Mouse (Mus musculus): ENCODE results near the gene Ror1. TPM values are rescaled to one million over a fixed set of nuclear protein-coding genes. Genes with fewer than 3 reads are reported as not detected.

Gene Ror1
- polyA plus RNA-seq, 1 experiment: 0.12 TPM

DNA sequence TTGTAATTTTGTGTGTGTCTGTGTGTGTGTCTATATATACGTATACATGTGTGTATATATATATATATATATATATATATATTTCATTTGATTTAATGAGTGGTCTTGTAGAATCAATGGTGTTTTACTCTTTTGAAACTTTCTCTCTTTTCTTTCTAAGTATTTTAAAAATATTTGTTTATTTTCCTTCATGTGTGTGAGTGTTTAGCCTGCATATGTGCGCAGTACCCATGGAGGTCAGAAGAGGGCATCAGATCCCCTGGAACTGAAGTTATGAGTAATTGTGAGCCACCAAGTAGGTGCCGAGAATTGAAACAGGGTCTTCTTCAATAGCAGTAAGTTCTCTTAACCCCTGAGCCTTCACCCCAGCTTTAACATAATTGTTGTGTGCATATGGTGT is 20.8 kb downstream of the Ror1 start:
- no peaks in the 10 kb centered on the region for H3K4me1 ChIP-seq (ENCODE audit: control insufficient read depth, insufficient read depth, low read length)
- H3K4me3 ChIP-seq (ENCODE audit: control insufficient read depth, low read depth, low read length): no peak overlapping the region
- TF ChIP-seq CTCF (IDR thresholded peaks at IDR 0.05; ENCODE audit: control insufficient read depth, insufficient read depth, insufficient replicate concordance, low read depth, low read length) (no peak), POLR2A (IDR thresholded peaks at IDR 0.05; ENCODE audit: control insufficient read depth, low read depth, low read length) (no peak)
- H3K27ac ChIP-seq (ENCODE audit: control insufficient read depth, insufficient read depth, low read depth, low read length): no peak overlapping the region
- no peaks in the 10 kb centered on the region for H3K27me3 ChIP-seq (ENCODE audit: control insufficient read depth, insufficient read depth, low read length)
- no peaks in the 10 kb centered on the region for H3K36me3 ChIP-seq (ENCODE audit: control insufficient read depth, insufficient read depth, low read length)

DNA sequence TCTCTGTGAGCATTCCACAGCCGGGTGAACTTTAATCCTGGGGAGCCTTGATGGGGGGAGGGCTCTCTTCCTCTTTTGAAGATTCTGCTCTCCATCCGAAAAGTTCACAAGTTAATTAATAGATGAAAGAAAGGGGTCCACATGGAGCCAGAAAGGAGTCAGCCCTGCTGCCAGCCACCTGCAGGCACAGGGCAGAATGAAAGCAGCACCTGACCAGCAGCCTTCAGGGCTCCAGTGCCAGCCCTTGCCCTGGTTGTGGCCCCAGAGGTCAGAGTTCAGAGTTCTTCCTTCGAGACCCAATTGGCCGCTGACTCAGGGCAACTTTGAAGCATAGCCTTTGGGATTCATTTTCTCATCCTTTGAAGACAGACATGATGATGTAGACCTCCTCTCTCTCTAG is 23.1 kb downstream of the Ror1 start:
- Histone ChIP-seq H3K4me3 (ENCODE audit: control insufficient read depth, low read depth, low read length) (no peak overlapping the region), H3K4me1 (ENCODE audit: control insufficient read depth, insufficient read depth, low read length) (no peaks in the 10 kb centered on the region), H3K27ac (ENCODE audit: control insufficient read depth, insufficient read depth, low read depth, low read length) (no peak overlapping the region), H3K27me3 (ENCODE audit: control insufficient read depth, insufficient read depth, low read length) (no peaks in the 10 kb centered on the region), H3K36me3 (ENCODE audit: control insufficient read depth, insufficient read depth, low read length) (no peaks in the 10 kb centered on the region)
- TF ChIP-seq POLR2A (IDR thresholded peaks at IDR 0.05; ENCODE audit: control insufficient read depth, low read depth, low read length) (no peak), CTCF (IDR thresholded peaks at IDR 0.05; ENCODE audit: control insufficient read depth, insufficient read depth, insufficient replicate concordance, low read depth, low read length) (no peak)

DNA sequence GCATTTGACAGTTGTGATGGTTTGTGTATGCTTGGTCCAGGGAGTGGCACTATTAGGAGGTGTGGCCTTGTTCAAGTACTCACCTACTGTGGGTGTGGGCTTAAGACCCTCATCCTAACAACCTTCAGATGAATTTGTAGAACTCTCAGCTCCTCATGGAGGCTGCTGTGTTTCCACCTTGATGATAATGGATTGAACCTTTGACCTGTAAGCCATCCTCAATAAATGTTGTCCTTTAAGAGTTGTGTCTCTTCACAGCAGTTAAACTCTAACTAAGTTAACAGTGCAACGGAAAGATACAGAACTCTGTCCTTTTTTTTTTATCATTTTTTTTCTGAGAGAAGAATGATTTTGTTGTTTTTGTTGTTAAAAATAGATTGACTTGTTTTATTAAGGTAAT is 23.8 kb downstream of the Ror1 start:
- no peaks in the 10 kb centered on the region for H3K4me1 ChIP-seq (ENCODE audit: control insufficient read depth, insufficient read depth, low read length)

DNA sequence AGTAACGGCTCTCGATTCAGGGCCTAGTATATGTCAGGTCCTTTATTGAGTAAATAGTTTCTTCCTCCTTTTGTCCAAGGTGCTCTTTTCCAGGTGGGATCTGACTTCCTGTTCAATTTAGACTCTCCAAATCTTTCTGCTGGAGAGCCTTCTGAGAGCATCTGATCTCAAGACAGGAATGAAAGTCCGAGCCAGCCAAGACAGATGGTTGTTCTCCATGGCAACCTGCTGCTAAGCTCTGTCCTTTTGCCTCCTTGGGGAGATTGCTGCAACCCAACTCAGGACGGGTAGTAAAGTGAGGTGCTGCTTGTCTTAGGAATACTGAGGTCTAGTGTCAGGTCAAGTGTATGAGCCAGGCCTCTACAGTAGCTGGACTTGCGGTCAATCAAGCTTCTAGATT is 25.0 kb downstream of the Ror1 start:
- Histone ChIP-seq H3K27me3 (ENCODE audit: control insufficient read depth, insufficient read depth, low read length) (no peaks in the 10 kb centered on the region), H3K4me3 (ENCODE audit: control insufficient read depth, low read depth, low read length) (no peak overlapping the region), H3K36me3 (ENCODE audit: control insufficient read depth, insufficient read depth, low read length) (no peaks in the 10 kb centered on the region), H3K27ac (ENCODE audit: control insufficient read depth, insufficient read depth, low read depth, low read length) (no peak overlapping the region), H3K4me1 (ENCODE audit: control insufficient read depth, insufficient read depth, low read length) (no peaks in the 10 kb centered on the region)
- no peak for TF ChIP-seq CTCF (IDR thresholded peaks at IDR 0.05; ENCODE audit: control insufficient read depth, insufficient read depth, insufficient replicate concordance, low read depth, low read length)
- no peak for TF ChIP-seq POLR2A (IDR thresholded peaks at IDR 0.05; ENCODE audit: control insufficient read depth, low read depth, low read length)

More for the DNA sequence above, 23.8 kb downstream of the Ror1 start:
- TF ChIP-seq CTCF (IDR thresholded peaks at IDR 0.05; ENCODE audit: control insufficient read depth, insufficient read depth, insufficient replicate concordance, low read depth, low read length) (no peak), POLR2A (IDR thresholded peaks at IDR 0.05; ENCODE audit: control insufficient read depth, low read depth, low read length) (no peak)
- H3K36me3 ChIP-seq (ENCODE audit: control insufficient read depth, insufficient read depth, low read length): no peaks in the 10 kb centered on the region
- H3K27me3 ChIP-seq (ENCODE audit: control insufficient read depth, insufficient read depth, low read length): no peaks in the 10 kb centered on the region
- no peak overlapping the region for H3K27ac ChIP-seq (ENCODE audit: control insufficient read depth, insufficient read depth, low read depth, low read length)
- no peak overlapping the region for H3K4me3 ChIP-seq (ENCODE audit: control insufficient read depth, low read depth, low read length)

DNA sequence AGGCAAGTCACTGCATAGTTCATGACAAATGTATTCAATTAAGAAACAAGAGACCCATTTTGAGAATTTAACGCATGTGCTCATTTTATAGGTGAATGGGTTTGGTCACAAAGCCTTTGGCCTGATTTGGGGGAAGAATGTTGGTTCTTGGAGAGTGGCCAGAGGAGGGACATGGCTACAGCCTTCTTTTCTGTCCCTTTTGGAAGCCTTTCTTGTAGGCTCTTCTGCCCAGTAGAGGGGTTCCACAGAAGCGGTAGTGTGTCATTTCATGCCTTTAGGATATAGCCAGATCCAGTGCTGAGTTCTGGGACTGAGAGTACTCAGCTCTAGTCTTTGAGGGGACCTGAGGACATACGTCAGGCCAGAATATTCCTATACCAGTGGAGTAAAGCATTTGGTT is 26.8 kb downstream of the Ror1 start:
- Histone ChIP-seq H3K4me1 (ENCODE audit: control insufficient read depth, insufficient read depth, low read length) (no peaks in the 10 kb centered on the region), H3K27me3 (ENCODE audit: control insufficient read depth, insufficient read depth, low read length) (no peaks in the 10 kb centered on the region), H3K36me3 (ENCODE audit: control insufficient read depth, insufficient read depth, low read length) (no peaks in the 10 kb centered on the region), H3K4me3 (ENCODE audit: control insufficient read depth, low read depth, low read length) (no peak overlapping the region), H3K27ac (ENCODE audit: control insufficient read depth, insufficient read depth, low read depth, low read length) (no peak overlapping the region)
- TF ChIP-seq POLR2A (IDR thresholded peaks at IDR 0.05; ENCODE audit: control insufficient read depth, low read depth, low read length): no peak
- TF ChIP-seq CTCF (IDR thresholded peaks at IDR 0.05; ENCODE audit: control insufficient read depth, insufficient read depth, insufficient replicate concordance, low read depth, low read length): no peak

DNA sequence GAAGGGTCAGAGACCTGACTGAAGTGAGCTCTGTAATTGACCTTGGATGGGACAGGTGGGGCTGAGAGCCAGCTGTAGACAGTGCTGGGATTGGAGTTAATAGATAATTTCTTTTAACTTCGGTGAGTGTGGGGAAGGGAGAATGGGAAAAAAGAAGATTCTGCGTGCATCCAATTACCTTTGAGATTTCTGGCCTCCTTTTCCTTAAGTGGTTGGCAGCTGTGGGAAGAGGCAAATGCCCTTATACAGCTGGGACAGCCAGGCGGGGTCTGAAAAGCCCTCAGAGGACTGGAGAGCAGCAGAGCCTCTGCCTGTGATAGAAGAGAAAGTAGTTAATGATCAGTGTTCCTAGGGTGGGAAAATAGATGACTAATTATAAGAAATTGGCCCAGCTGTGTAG is 27.9 kb downstream of the Ror1 start:
- Histone ChIP-seq H3K27me3 (ENCODE audit: control insufficient read depth, insufficient read depth, low read length) (no peaks in the 10 kb centered on the region), H3K4me1 (ENCODE audit: control insufficient read depth, insufficient read depth, low read length) (no peaks in the 10 kb centered on the region), H3K27ac (ENCODE audit: control insufficient read depth, insufficient read depth, low read depth, low read length) (no peak overlapping the region), H3K36me3 (ENCODE audit: control insufficient read depth, insufficient read depth, low read length) (no peaks in the 10 kb centered on the region), H3K4me3 (ENCODE audit: control insufficient read depth, low read depth, low read length) (no peak overlapping the region)
- no peak for TF ChIP-seq CTCF (IDR thresholded peaks at IDR 0.05; ENCODE audit: control insufficient read depth, insufficient read depth, insufficient replicate concordance, low read depth, low read length)
- TF ChIP-seq POLR2A (IDR thresholded peaks at IDR 0.05; ENCODE audit: control insufficient read depth, low read depth, low read length): no peak

DNA sequence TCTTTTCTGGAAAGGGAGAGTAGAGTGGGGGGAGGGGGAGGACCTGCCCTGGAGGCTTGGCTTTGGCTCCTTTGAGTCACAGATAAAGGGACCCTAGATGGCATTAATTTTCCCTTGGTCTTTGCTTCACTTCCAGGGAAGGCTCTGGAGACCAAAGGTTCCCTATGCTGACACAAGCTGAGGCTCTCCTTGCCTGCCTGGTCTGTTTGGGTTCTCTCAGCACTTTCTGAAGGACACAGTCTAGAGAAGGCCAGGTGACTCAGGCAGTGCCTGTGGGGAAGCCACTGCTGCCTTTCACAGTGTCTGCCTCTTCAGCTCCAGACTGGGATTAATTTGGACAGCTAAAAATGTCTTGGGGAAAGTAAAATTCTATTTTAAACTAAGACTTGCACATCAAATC is 28.5 kb downstream of the Ror1 start:
- no peaks in the 10 kb centered on the region for H3K36me3 ChIP-seq (ENCODE audit: control insufficient read depth, insufficient read depth, low read length)
- H3K27me3 ChIP-seq (ENCODE audit: control insufficient read depth, insufficient read depth, low read length): no peaks in the 10 kb centered on the region
- TF ChIP-seq CTCF (IDR thresholded peaks at IDR 0.05; ENCODE audit: control insufficient read depth, insufficient read depth, insufficient replicate concordance, low read depth, low read length): no peak
- H3K27ac ChIP-seq (ENCODE audit: control insufficient read depth, insufficient read depth, low read depth, low read length): no peak overlapping the region
- H3K4me1 ChIP-seq (ENCODE audit: control insufficient read depth, insufficient read depth, low read length): no peaks in the 10 kb centered on the region
- no peak overlapping the region for H3K4me3 ChIP-seq (ENCODE audit: control insufficient read depth, low read depth, low read length)

DNA sequence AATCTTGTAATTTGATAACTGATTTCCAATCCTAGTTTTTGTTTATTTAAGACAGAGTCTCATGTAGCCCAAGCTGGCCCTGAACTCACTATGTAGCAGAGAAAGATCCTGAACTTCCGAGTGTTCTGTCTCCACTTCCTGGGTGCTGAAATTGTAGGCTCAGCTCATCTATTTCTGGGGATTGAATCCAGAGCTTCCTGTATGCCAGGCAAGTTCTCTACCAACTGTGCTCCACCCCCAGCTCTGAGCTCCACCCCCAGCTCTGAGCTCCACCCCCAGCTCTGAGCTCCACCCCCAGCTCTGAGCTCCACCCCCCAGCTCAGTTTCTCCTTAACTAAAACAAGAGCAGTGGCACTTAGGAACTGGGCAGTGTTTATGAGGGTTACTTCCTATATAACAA is 29.3 kb downstream of the Ror1 start:
- TF ChIP-seq CTCF (IDR thresholded peaks at IDR 0.05; ENCODE audit: control insufficient read depth, insufficient read depth, insufficient replicate concordance, low read depth, low read length) (no peak), POLR2A (IDR thresholded peaks at IDR 0.05; ENCODE audit: control insufficient read depth, low read depth, low read length) (no peak)
- Histone ChIP-seq H3K4me3 (ENCODE audit: control insufficient read depth, low read depth, low read length) (no peak overlapping the region), H3K27me3 (ENCODE audit: control insufficient read depth, insufficient read depth, low read length) (no peaks in the 10 kb centered on the region), H3K27ac (ENCODE audit: control insufficient read depth, insufficient read depth, low read depth, low read length) (no peak overlapping the region), H3K36me3 (ENCODE audit: control insufficient read depth, insufficient read depth, low read length) (no peaks in the 10 kb centered on the region), H3K4me1 (ENCODE audit: control insufficient read depth, insufficient read depth, low read length) (no peaks in the 10 kb centered on the region)
